Mouse (Mus musculus) thymus, adult 2 months (tissue): ENCODE data around the gene Tmem175.

ENCODE experiments used
- CTCF ChIP-seq: fragments of 200-500 bp; IDR thresholded peaks from 2 replicates; pipeline ENCODE4 v1.5.1; 2012; ENCODE audit warnings: mild to moderate bottlenecking, control low read depth, low read length, moderate library complexity, borderline replicate concordance; ENCODE audit not compliant: control insufficient read depth, poor library complexity, insufficient read depth; ENCODE audit errors: extremely low read depth
- POLR2A ChIP-seq: fragments of 200-500 bp; IDR thresholded peaks from 2 replicates; pipeline ENCODE4 v1.6.1; 2012; ENCODE audit warnings: mild to moderate bottlenecking, low read length, control low read depth, moderate library complexity; ENCODE audit not compliant: control insufficient read depth, poor library complexity, insufficient read depth; ENCODE audit errors: extremely low read depth

GRCm38 (mm10) chr5:108657406-108657805 lies 27.8 kb downstream of the Tmem175 start:
- no peak for TF ChIP-seq POLR2A
- no peak for TF ChIP-seq CTCF
